Mouse (Mus musculus) lung, adult 18-20 months (tissue): Measurements from ENCODE around the gene Ndrg3.
"Not testable (repeated sequence)": the region's sequence is repeated elsewhere in the genome, so short reads cannot be mapped to it uniquely, and the experiment has no call there.

Experiments
- DNase-seq, 2 experiments: peaks; one replicate each; pipeline ENCODE4 v3.0.0; 2022; ENCODE audit warnings: mixed read lengths in 2 of 2

Gene Ndrg3

GRCm38 (mm10) chr2:156899184-156899583 is 92.7 kb downstream of the Ndrg3 start:
- no peak for DNase-seq

GRCm38 (mm10) chr2:156898374-156898773 is 93.5 kb downstream of the Ndrg3 start:
- no peak for DNase-seq

- DNase-seq, result no peak
Measured at GRCm38 (mm10) chr2:156897034-156897433, 94.8 kb downstream of the Ndrg3 start.

- no peak for DNase-seq
Measured at GRCm38 (mm10) chr2:156896384-156896914, 95.4 kb downstream of the Ndrg3 start.

- no peak for DNase-seq
Measured at GRCm38 (mm10) chr2:156894496-156895265, 97.2 kb downstream of the Ndrg3 start.

- DNase-seq, result no peak
Measured at GRCm38 (mm10) chr2:156892821-156893220, 99.0 kb downstream of the Ndrg3 start.

GRCm38 (mm10) chr2:156892240-156892639 is 99.6 kb downstream of the Ndrg3 start:
- DNase-seq, result no peak

- no peak for DNase-seq
Measured at GRCm38 (mm10) chr2:156888490-156888889, 103.4 kb downstream of the Ndrg3 start.

- DNase-seq, result peak in 1 of 2 experiments; percentile 21
Measured at GRCm38 (mm10) chr2:156887017-156887416, 104.8 kb downstream of the Ndrg3 start, which contains the start of gene Sla2. Sla2 (minus strand) TSS chr2:156887192.

- DNase-seq, result no peak
Measured at GRCm38 (mm10) chr2:156886084-156886631, 105.7 kb downstream of the Ndrg3 start.

GRCm38 (mm10) chr2:156885666-156886065 is 106.2 kb downstream of the Ndrg3 start:
- not testable (repeated sequence) for DNase-seq

- no peak for DNase-seq
Measured at GRCm38 (mm10) chr2:156884396-156885211, 107.3 kb downstream of the Ndrg3 start.

GRCm38 (mm10) chr2:156882431-156883001 is 109.3 kb downstream of the Ndrg3 start:
- DNase-seq, result no peak

GRCm38 (mm10) chr2:156879541-156879940 is 112.3 kb downstream of the Ndrg3 start:
- no peak for DNase-seq

GRCm38 (mm10) chr2:156877726-156878125 is 114.1 kb downstream of the Ndrg3 start:
- DNase-seq, result peak; percentile 32 to 37
